Mouse (Mus musculus) heart, embryonic 14.5 days (tissue): ENCODE measurements around the gene 1700001C19Rik. TPM values are rescaled to one million over a fixed set of nuclear protein-coding genes. Genes with fewer than 3 reads are reported as not detected.
A peak's percentile ranks its signal among the peaks of the same experiment; 100 is the strongest.

Experiments used
- ATAC-seq: fragments of 200-750 bp; cut with Nextera tagmentation; 2 replicates; pipeline ENCODE4 v1.8.0; 2017; ENCODE audit warnings: low read depth, moderate TSS enrichment; ENCODE audit not compliant: insufficient number of reproducible peaks, insufficient read depth, low FRiP score
- H3K27ac ChIP-seq, 2 experiments: fragments of 200-500 bp in 1 of 2; fragments of 300-500 bp in 1 of 2; sonication (generic) in 1 of 2; replicated peaks in 1 of 2; 2 replicates each; pipeline ENCODE4 v1.5.1; 2012 to 2014; ENCODE audit warnings: low read depth in 2 of 2, low read length in 2 of 2, control low read depth in 1 of 2, mild to moderate bottlenecking in 1 of 2, mixed read lengths in 1 of 2; ENCODE audit not compliant: control insufficient read depth in 1 of 2, insufficient read depth in 1 of 2
- H3K27me3 ChIP-seq: fragments of 300-500 bp; sonication (generic); 2 replicates; pipeline ENCODE4 v1.6.1; 2014; ENCODE audit warnings: mild to moderate bottlenecking, low read length, control low read depth; ENCODE audit not compliant: control insufficient read depth, insufficient read depth
- H3K36me3 ChIP-seq: fragments of 300-500 bp; sonication (generic); 2 replicates; pipeline ENCODE4 v1.6.1; 2014; ENCODE audit warnings: mild to moderate bottlenecking, control low read depth, low read length, mixed read lengths; ENCODE audit not compliant: control insufficient read depth, insufficient read depth
- H3K4me1 ChIP-seq, 2 experiments: fragments of 200-500 bp in 1 of 2; fragments of 300-500 bp in 1 of 2; sonication (generic) in 1 of 2; 2 replicates each; pipeline ENCODE4 v1.6.1; 2012 to 2014; ENCODE audit warnings: low read length in 2 of 2, control low read depth in 1 of 2, mixed read lengths in 1 of 2; ENCODE audit not compliant: control insufficient read depth in 2 of 2, insufficient read depth in 2 of 2
- H3K4me2 ChIP-seq: fragments of 300-500 bp; sonication (generic); 2 replicates; pipeline ENCODE4 v1.6.1; 2014; ENCODE audit warnings: mild to moderate bottlenecking, low read length
- H3K4me3 ChIP-seq, 2 experiments: fragments of 200-500 bp in 1 of 2; fragments of 300-500 bp in 1 of 2; sonication (generic) in 1 of 2; 2 replicates each; pipeline ENCODE4 v1.5.1; 2012 to 2014; ENCODE audit warnings: low read length in 2 of 2, mild to moderate bottlenecking in 2 of 2, control low read depth in 1 of 2, low read depth in 1 of 2, moderate library complexity in 1 of 2; ENCODE audit not compliant: control insufficient read depth in 1 of 2, insufficient read depth in 1 of 2
- H3K9ac ChIP-seq: fragments of 300-500 bp; sonication (generic); 2 replicates; pipeline ENCODE4 v1.6.1; 2014; ENCODE audit warnings: mild to moderate bottlenecking, low read length
- H3K9me3 ChIP-seq: fragments of 300-500 bp; sonication (generic); 2 replicates; pipeline ENCODE4 v1.6.1; 2016; ENCODE audit warnings: low read length, control low read depth; ENCODE audit not compliant: control insufficient read depth
- WGBS: fragments of 180-500 bp; shearing (Covaris S2); extraction: QIAGEN DNeasy Blood & Tissue Kit; methylation state at CpG from one replicate; pipeline ENCODE4 v1.1.7; 2014; 5-methylcytosine and 5-hydroxymethylcytosine counted together
- polyA plus RNA-seq: library from polyadenylated mRNA; unstranded; fragments of >200 nt; fragmentation: Nextera tagmentation; extraction: Ambion mirVana; gene quantifications from 2 replicates; pipeline ENCODE4 v1.2.1, GENCODE M21; 2014

The 1700001C19Rik gene
- polyA plus RNA-seq, 1 experiment from 2014 or later: 0.72 TPM

DNA sequence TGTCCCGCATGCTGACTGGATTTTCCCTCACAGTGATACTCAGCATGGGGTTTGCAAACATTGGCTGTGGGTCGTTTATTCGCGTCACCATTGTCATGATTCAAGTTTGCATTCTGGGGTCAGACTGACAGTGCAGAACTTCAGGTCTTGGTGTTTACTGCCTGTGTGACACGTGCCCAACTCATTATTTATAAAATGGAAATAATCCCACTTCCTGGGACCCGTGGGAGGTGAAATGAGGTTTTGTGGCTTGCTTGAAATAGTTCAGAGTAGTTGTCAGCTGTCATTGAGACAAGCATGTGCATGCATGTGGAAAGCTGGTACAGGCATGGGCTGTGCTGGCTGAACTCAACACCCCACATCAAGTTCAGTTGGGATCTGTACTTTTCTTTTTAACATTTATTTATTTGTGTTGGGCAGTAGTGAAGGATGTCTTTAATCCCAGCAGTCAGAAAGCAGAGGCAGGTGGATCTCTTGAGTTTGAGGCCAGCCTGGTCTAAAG, 60.3 kb downstream of the 1700001C19Rik start:
- 89% methylated on average over 6 of the region's 6 CpGs for WGBS
- no peak for ATAC-seq

DNA sequence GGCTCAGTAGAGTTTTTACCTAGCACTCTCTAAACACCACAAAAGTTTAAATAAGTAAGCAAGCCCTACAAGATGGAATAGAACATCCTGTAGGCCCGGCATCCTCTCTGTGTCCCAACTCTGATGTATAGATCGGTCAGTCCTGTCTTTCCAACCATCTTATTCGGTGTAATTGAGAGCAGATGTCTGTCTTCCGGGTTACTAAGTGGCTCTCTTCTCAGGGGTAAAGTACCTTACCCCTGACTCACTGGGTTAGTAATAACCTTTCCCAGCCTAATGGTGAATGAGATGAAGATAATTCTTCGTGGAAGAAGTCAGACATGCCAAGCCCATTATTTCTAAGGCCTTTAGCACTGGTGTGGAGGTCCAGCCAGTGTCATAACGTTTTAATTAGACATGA, 63.2 kb downstream of the 1700001C19Rik start:
- peaks cover 70% of the 10 kb centered on the region for H3K36me3 ChIP-seq
- no peaks in the 10 kb centered on the region for H3K27me3 ChIP-seq
- no peak overlapping the region for H3K9ac ChIP-seq
- H3K9me3 ChIP-seq: no peaks in the 10 kb centered on the region
- ATAC-seq: no peak
- no peak overlapping the region for H3K4me2 ChIP-seq
- H3K4me1 ChIP-seq: peaks cover 2 to 6% of the 10 kb centered on the region in 2 experiments; a peak in 2 of 4 replicates
- no peak overlapping the region for H3K27ac ChIP-seq
- H3K4me3 ChIP-seq: no peak overlapping the region
- WGBS: 87% methylated on average over 6 of the region's 6 CpGs

More for the DNA sequence above, 60.3 kb downstream of the 1700001C19Rik start:
- Histone ChIP-seq H3K27me3 (no peaks in the 10 kb centered on the region), H3K4me3 (no peak overlapping the region), H3K4me1 (no peaks in the 10 kb centered on the region), H3K36me3 (peaks cover 98% of the 10 kb centered on the region), H3K27ac (no peak overlapping the region), H3K4me2 (no peak overlapping the region), H3K9ac (no peak overlapping the region), H3K9me3 (no peaks in the 10 kb centered on the region)

GRCm38 (mm10) chr17:47371451-47371850, 65.7 kb downstream of the 1700001C19Rik start:
- Histone ChIP-seq H3K36me3 (peaks cover 45% of the 10 kb centered on the region), H3K27ac (no peak overlapping the region), H3K9ac (no peak overlapping the region), H3K4me1 (peaks cover 2 to 6% of the 10 kb centered on the region in 2 experiments; a peak in 2 of 4 replicates), H3K27me3 (no peaks in the 10 kb centered on the region), H3K9me3 (no peaks in the 10 kb centered on the region), H3K4me3 (no peak overlapping the region), H3K4me2 (no peak overlapping the region)
- no peak for ATAC-seq
- WGBS: 11% methylated on average over 4 of the region's 4 CpGs

DNA sequence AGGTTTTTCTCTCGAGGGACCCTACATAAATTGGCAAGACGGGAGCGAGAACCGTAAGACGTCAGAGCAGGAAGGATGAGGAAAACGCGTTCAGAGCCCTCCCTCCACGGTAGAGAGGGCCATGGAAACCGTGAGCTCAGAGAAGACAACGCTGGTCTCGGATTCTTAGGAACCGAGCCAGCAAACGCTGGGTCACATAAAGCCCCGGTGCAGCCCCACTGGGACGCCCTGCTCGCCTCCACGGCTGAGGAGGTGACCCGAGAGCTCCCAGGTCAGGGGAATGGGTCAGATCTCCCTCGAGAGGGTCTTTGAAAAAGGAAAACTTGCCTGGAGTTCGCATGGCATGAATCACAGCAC, 68.1 kb downstream of the 1700001C19Rik start:
- H3K4me1 ChIP-seq: peaks cover 2 to 6% of the 10 kb centered on the region in 2 experiments; a peak in 2 of 4 replicates
- H3K9ac ChIP-seq: peak overlapping the region; percentile 81
- no peak; the same call in 1 of the 2 replicates for ATAC-seq
- H3K27me3 ChIP-seq: no peaks in the 10 kb centered on the region
- H3K36me3 ChIP-seq: peaks cover 21% of the 10 kb centered on the region
- H3K27ac ChIP-seq: peak overlapping the region in 1 of 2 experiments; percentile 10; a peak in 2 of 4 replicates
- H3K4me2 ChIP-seq: peak overlapping the region; percentile 83
- 1% methylated on average over 20 of the region's 20 CpGs for WGBS
- H3K4me3 ChIP-seq: peak overlapping the region; percentile 83 to 97
- H3K9me3 ChIP-seq: no peaks in the 10 kb centered on the region

DNA sequence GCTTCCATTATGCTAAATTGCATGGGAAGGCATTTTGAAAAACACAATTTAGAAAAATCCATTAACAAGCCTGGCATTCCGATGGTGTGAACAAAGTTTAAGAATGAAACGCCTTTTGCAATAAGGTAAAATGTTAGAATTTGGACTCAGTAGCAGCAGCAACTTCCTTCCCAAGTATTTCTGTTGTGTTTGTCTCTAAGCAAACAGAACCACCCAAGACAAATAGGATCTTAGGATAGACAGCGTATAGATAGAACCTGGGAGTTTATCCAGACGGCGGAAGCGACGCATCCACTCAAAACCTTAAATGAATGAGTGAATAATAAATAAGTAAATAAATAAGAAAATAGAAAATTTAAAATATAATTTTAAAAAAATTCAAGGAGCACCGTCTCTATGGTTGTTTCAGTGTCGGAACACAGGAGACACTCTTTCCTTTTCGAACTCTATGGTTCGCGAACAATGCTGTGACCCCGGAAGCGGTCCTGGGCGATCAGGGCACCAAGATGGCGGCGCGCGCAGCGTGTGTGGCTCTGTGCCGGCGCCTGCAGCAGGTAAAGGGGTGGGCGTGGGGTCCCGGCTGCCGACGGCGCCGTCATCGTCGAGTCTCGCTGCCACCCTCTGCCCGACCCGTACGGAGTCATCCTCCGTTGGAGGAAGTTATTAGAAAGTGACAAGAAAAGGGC, 68.6 kb downstream of the 1700001C19Rik start, which contains the start of gene Mrps10:
Gene Mrps10 (plus strand): TSS at position 487 of the 686 bp plus-strand sequence.
- Histone ChIP-seq H3K4me2 (peak within 1 kb of the TSS; percentile 83), H3K27me3 (no peaks in the 10 kb centered on the region), H3K4me1 (peaks cover 2 to 6% of the 10 kb centered on the region in 2 experiments; a peak in 2 of 4 replicates), H3K9me3 (no peaks in the 10 kb centered on the region), H3K36me3 (peaks cover 16% of the 10 kb centered on the region), H3K27ac (peak within 1 kb of the TSS in 1 of 2 experiments; percentile 10; a peak in 2 of 4 replicates), H3K4me3 (peak within 1 kb of the TSS; percentile 83 to 97), H3K9ac (peak within 1 kb of the TSS; percentile 81)
- 5% methylated on average over 35 of the region's 35 CpGs for WGBS
- ATAC-seq: no peak

Other genes starting within 250 kb of the 1700001C19Rik start
- gene Mrps10, start 68.5 kb downstream of the 1700001C19Rik start, polyA plus RNA-seq: 67.2 and 69.8 TPM in 2 replicates
- 0.63 and 0.96 TPM in 2 replicates for gene Guca1b, start 52.0 kb downstream of the 1700001C19Rik start, polyA plus RNA-seq
- 2.4 and 2.9 TPM in 2 replicates for gene Guca1a, start 36.8 kb downstream of the 1700001C19Rik start, polyA plus RNA-seq
- gene AI661453, start 761 bp downstream of the 1700001C19Rik start, polyA plus RNA-seq: 0.47 and 0.76 TPM in 2 replicates
- 16.2 and 16.8 TPM in 2 replicates for gene Taf8, start 64.9 kb upstream of the 1700001C19Rik start, polyA plus RNA-seq
- 466 and 469 TPM in 2 replicates for gene Ccnd3, start 67.7 kb upstream of the 1700001C19Rik start, polyA plus RNA-seq
- 18.3 and 18.7 TPM in 2 replicates for gene Bysl, start 174.1 kb upstream of the 1700001C19Rik start, polyA plus RNA-seq
- 28.6 and 30.9 TPM in 2 replicates for gene Med20, start 174.2 kb upstream of the 1700001C19Rik start, polyA plus RNA-seq
- gene Gm20517, start 174.2 kb upstream of the 1700001C19Rik start, polyA plus RNA-seq: 1.7 and 2.2 TPM in 2 replicates
- 3.0 and 3.2 TPM in 2 replicates for gene Usp49, start 193.3 kb upstream of the 1700001C19Rik start, polyA plus RNA-seq